20 mouse cellular contexts compared by ENCODE assay signal in genomic region chr6:34510277-34510676, GRCm38 (mm10).
"Had no signal": no experiment of that assay in that cellular context is flagged by ENCODE, and none has a peak within 500 bp of the region (broad histone marks: within the 10 kb centered on the region; RNA-seq: fewer than 3 reads in every experiment).

No protein-coding gene starts in this region.

- H3K27me3 ChIP-seq: intestine, embryonic 15.5 days; kidney, embryonic 15.5 days; lung, embryonic 15.5 days had no signal

- H3K27ac ChIP-seq: intestine, embryonic 15.5 days; kidney, embryonic 15.5 days; left cerebral cortex, adult 2 months; lung, embryonic 15.5 days; stomach, postnatal 0 days had no signal

- H3K4me3 ChIP-seq: intestine, embryonic 15.5 days; kidney, embryonic 15.5 days; left cerebral cortex, adult 2 months; lung, embryonic 15.5 days had no signal

- H3K4me2 ChIP-seq: intestine, embryonic 15.5 days; kidney, embryonic 15.5 days; lung, embryonic 15.5 days; midbrain, embryonic 11.5 days had no signal

- H3K9me3 ChIP-seq: intestine, embryonic 15.5 days; kidney, embryonic 15.5 days; lung, embryonic 15.5 days had no signal

- ATAC-seq: intestine, embryonic 15.5 days had no signal

- H3K36me3 ChIP-seq: intestine, embryonic 15.5 days; lung, embryonic 15.5 days had no signal

- DNase-seq: kidney, adult 11 months; kidney, adult 8-10 months; kidney, postnatal 10 days; kidney, postnatal 36 days; layer of hippocampus, postnatal 36 days; lung, adult 18-20 months; lung, postnatal 10 days; lung, postnatal 36 days; midbrain, embryonic 14.5 days; right cerebral cortex, postnatal 14 days; right cerebral cortex, postnatal 4 days; thymus, adult 2 months; thymus, postnatal 14 days; thymus, postnatal 4 days had no signal

- H3K9ac ChIP-seq: intestine, embryonic 15.5 days; kidney, embryonic 15.5 days; lung, embryonic 15.5 days had no signal
